Mouse (Mus musculus): ENCODE data around the gene Cipc. TPM values are rescaled to one million over a fixed set of nuclear protein-coding genes. Genes with fewer than 3 reads are reported as not detected.
A peak's percentile ranks its signal among the peaks of the same experiment; 100 is the strongest.

Cipc gene
- polyA plus RNA-seq (2014; fragmentation: Nextera tagmentation; extraction: Ambion mirVana): 30.8 and 33.5 TPM in 2 replicates

GRCm38 (mm10) chr12:86946862-86947574 lies at the start of gene Cipc:
Gene Cipc (plus strand): TSS chr12:86947043.
- under 1% methylated on average over 63 of the region's 64 CpGs for WGBS

DNA sequence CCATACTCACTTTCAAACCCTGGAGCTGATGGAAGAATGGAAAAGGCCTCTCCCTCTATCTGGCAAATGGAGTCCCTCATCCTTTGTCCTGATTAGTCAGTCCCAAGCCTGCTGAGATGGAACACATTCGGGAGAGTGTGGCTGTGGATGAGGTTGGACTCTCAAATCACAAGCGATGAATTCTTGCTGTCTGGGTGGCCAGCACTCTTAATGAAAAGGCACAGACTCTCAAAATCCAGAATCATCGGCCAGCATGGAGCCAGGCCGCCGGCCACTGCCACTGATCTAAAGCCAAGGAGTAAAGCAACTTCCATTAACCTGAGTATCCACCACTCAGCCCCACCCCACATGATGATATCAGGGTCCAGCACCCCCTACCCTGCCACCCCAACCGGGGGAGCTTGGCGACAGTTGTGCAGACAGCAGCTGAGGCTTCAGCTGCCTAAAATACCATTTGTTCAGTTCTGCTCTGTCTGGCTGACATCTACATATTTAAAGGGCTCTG lies 49.0 kb upstream of the Cipc start:
- no peaks in the 10 kb centered on the region for H3K9me3 ChIP-seq (replicated peaks; ENCODE audit: control insufficient read depth, low read length)
- no peak overlapping the region for H3K4me3 ChIP-seq (ENCODE audit: low read depth, low read length)
- no peaks in the 10 kb centered on the region for H3K27me3 ChIP-seq (ENCODE audit: control insufficient read depth, insufficient read depth, low read length)
- ATAC-seq (replicated peaks; ENCODE audit: insufficient number of reproducible peaks, low FRiP score, low TSS enrichment, low read depth) (no peak), DNase-seq (ENCODE audit: low spot score) (no peak)
- no peak overlapping the region; the same call in 1 of the 2 replicates for H3K27ac ChIP-seq (replicated peaks; ENCODE audit: low read depth, low read length)
- peak overlapping the region; percentile 0; the same call in 1 of the 2 replicates for H3K9ac ChIP-seq (replicated peaks; ENCODE audit: low read length)
- no peaks in the 10 kb centered on the region for H3K36me3 ChIP-seq (replicated peaks; ENCODE audit: control insufficient read depth, insufficient read depth, low read depth, low read length)
- H3K4me1 ChIP-seq (ENCODE audit: control insufficient read depth, insufficient read depth, low read length): peaks cover 12% of the 10 kb centered on the region
- WGBS: 60% methylated on average over 7 of the region's 7 CpGs
- H3K4me2 ChIP-seq (ENCODE audit: low read depth, low read length): no peak overlapping the region

More at GRCm38 (mm10) chr12:86946862-86947574, at the start of gene Cipc:
- peak; percentile 99 for ATAC-seq (replicated peaks; ENCODE audit: insufficient number of reproducible peaks, low FRiP score, low TSS enrichment, low read depth)
- Histone ChIP-seq H3K36me3 (replicated peaks; ENCODE audit: control insufficient read depth, insufficient read depth, low read depth, low read length) (no peaks in the 10 kb centered on the region; the same call in 1 of the 2 replicates), H3K9ac (replicated peaks; ENCODE audit: low read length) (peak within 1 kb of the TSS; percentile 97), H3K4me2 (ENCODE audit: low read depth, low read length) (peak within 1 kb of the TSS; percentile 87), H3K9me3 (replicated peaks; ENCODE audit: control insufficient read depth, low read length) (no peaks in the 10 kb centered on the region), H3K4me1 (ENCODE audit: control insufficient read depth, insufficient read depth, low read length) (peaks cover 3% of the 10 kb centered on the region), H3K27ac (replicated peaks; ENCODE audit: low read depth, low read length) (peak within 1 kb of the TSS; percentile 98), H3K4me3 (ENCODE audit: low read depth, low read length) (peak within 1 kb of the TSS; percentile 75), H3K27me3 (ENCODE audit: control insufficient read depth, insufficient read depth, low read length) (no peaks in the 10 kb centered on the region)
- DNase-seq (ENCODE audit: low spot score): peak; percentile 99

DNA sequence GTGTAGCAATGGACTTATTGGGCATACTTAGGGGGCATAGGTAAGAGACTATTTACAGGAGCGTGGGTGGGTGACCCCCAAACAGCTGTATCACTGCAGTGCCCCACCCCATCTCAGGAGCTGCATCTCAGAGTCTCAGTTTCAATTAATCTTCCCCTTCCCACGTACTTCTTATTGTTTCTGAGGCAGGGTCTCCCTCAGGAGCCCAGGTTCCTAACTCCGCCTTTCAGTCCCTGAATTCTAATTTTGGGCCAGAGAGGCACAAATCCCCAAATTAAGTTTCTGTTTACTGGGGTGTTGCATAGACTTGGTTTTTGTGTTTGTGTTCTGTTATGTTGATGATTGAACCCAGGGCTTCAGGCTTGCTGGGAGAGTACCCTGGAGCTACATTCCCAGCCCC lies 48.4 kb upstream of the Cipc start:
- H3K4me2 ChIP-seq (ENCODE audit: low read depth, low read length): no peak overlapping the region
- H3K27me3 ChIP-seq (ENCODE audit: control insufficient read depth, insufficient read depth, low read length): no peaks in the 10 kb centered on the region
- no peak overlapping the region for H3K27ac ChIP-seq (replicated peaks; ENCODE audit: low read depth, low read length)
- H3K9ac ChIP-seq (replicated peaks; ENCODE audit: low read length): no peak overlapping the region
- ATAC-seq (replicated peaks; ENCODE audit: insufficient number of reproducible peaks, low FRiP score, low TSS enrichment, low read depth) (no peak), DNase-seq (ENCODE audit: low spot score) (no peak)
- no peak overlapping the region for H3K4me3 ChIP-seq (ENCODE audit: low read depth, low read length)
- H3K36me3 ChIP-seq (replicated peaks; ENCODE audit: control insufficient read depth, insufficient read depth, low read depth, low read length): no peaks in the 10 kb centered on the region
- 61% methylated on average over 3 of the region's 3 CpGs for WGBS
- H3K4me1 ChIP-seq (ENCODE audit: control insufficient read depth, insufficient read depth, low read length): peaks cover 6% of the 10 kb centered on the region
- no peaks in the 10 kb centered on the region for H3K9me3 ChIP-seq (replicated peaks; ENCODE audit: control insufficient read depth, low read length)

GRCm38 (mm10) chr12:86899461-86900179 lies 47.2 kb upstream of the Cipc start:
- Histone ChIP-seq H3K27me3 (ENCODE audit: control insufficient read depth, insufficient read depth, low read length) (no peaks in the 10 kb centered on the region), H3K4me3 (ENCODE audit: low read depth, low read length) (no peak overlapping the region), H3K36me3 (replicated peaks; ENCODE audit: control insufficient read depth, insufficient read depth, low read depth, low read length) (no peaks in the 10 kb centered on the region), H3K4me1 (ENCODE audit: control insufficient read depth, insufficient read depth, low read length) (peaks cover 6% of the 10 kb centered on the region), H3K9me3 (replicated peaks; ENCODE audit: control insufficient read depth, low read length) (no peaks in the 10 kb centered on the region), H3K4me2 (ENCODE audit: low read depth, low read length) (no peak overlapping the region), H3K27ac (replicated peaks; ENCODE audit: low read depth, low read length) (peak overlapping the region; percentile 7; the same call in 1 of the 2 replicates), H3K9ac (replicated peaks; ENCODE audit: low read length) (0 out of 2 replicates have a peak overlapping the region, but pooled peaks have one; percentile 2)
- peak; percentile 71 for DNase-seq (ENCODE audit: low spot score)
- ATAC-seq (replicated peaks; ENCODE audit: insufficient number of reproducible peaks, low FRiP score, low TSS enrichment, low read depth): no peak
- WGBS: 41% methylated on average over 11 of the region's 11 CpGs

- no peaks in the 10 kb centered on the region for H3K9me3 ChIP-seq (replicated peaks; ENCODE audit: control insufficient read depth, low read length)
- no peak for ATAC-seq (replicated peaks; ENCODE audit: insufficient number of reproducible peaks, low FRiP score, low TSS enrichment, low read depth)
- H3K27me3 ChIP-seq (ENCODE audit: control insufficient read depth, insufficient read depth, low read length): no peaks in the 10 kb centered on the region
- no peaks in the 10 kb centered on the region for H3K36me3 ChIP-seq (replicated peaks; ENCODE audit: control insufficient read depth, insufficient read depth, low read depth, low read length)
- no peak overlapping the region for H3K4me2 ChIP-seq (ENCODE audit: low read depth, low read length)
- H3K9ac ChIP-seq (replicated peaks; ENCODE audit: low read length): no peak overlapping the region
- H3K27ac ChIP-seq (replicated peaks; ENCODE audit: low read depth, low read length): no peak overlapping the region
- H3K4me3 ChIP-seq (ENCODE audit: low read depth, low read length): no peak overlapping the region
- 80% methylated on average over 11 of the region's 11 CpGs for WGBS
- DNase-seq (ENCODE audit: low spot score): no peak
- peaks cover 3% of the 10 kb centered on the region for H3K4me1 ChIP-seq (ENCODE audit: control insufficient read depth, insufficient read depth, low read length)
Measured at GRCm38 (mm10) chr12:86903828-86904806, 42.7 kb upstream of the Cipc start.

- DNase-seq (ENCODE audit: low spot score) (peak; percentile 74), ATAC-seq (replicated peaks; ENCODE audit: insufficient number of reproducible peaks, low FRiP score, low TSS enrichment, low read depth) (0 out of 2 replicates have a peak, but pooled peaks have one; percentile 51)
- Histone ChIP-seq H3K9ac (replicated peaks; ENCODE audit: low read length) (no peak overlapping the region), H3K36me3 (replicated peaks; ENCODE audit: control insufficient read depth, insufficient read depth, low read depth, low read length) (no peaks in the 10 kb centered on the region), H3K9me3 (replicated peaks; ENCODE audit: control insufficient read depth, low read length) (no peaks in the 10 kb centered on the region), H3K4me1 (ENCODE audit: control insufficient read depth, insufficient read depth, low read length) (peaks cover 3% of the 10 kb centered on the region; the same call in 1 of the 2 replicates), H3K27ac (replicated peaks; ENCODE audit: low read depth, low read length) (no peak overlapping the region), H3K4me3 (ENCODE audit: low read depth, low read length) (no peak overlapping the region), H3K27me3 (ENCODE audit: control insufficient read depth, insufficient read depth, low read length) (no peaks in the 10 kb centered on the region), H3K4me2 (ENCODE audit: low read depth, low read length) (no peak overlapping the region)
- 11% methylated on average over 4 of the region's 4 CpGs for WGBS
Measured at GRCm38 (mm10) chr12:86905203-86905602, 41.6 kb upstream of the Cipc start.

DNA sequence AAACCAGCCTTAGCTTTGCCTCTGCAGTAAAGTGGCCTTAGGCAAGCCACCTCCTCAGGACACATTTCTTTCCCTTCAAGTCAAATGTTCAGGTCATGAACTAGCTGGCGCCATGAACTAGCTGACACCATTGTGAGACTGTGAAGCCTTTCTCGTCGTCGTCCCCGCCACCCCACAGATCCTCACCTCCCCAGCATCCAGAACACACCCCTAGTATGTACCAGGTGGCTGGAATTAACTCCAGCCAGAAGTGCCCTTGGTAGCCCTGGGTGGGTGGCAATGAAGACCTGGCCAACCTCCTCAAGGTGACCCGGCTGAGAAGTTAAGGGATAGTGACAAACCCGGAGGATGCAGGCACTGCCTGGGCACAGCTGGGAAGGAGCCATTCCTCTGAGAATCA lies 41.0 kb upstream of the Cipc start:
- no peak for DNase-seq (ENCODE audit: low spot score)
- H3K4me2 ChIP-seq (ENCODE audit: low read depth, low read length): no peak overlapping the region
- no peaks in the 10 kb centered on the region for H3K27me3 ChIP-seq (ENCODE audit: control insufficient read depth, insufficient read depth, low read length)
- no peaks in the 10 kb centered on the region for H3K9me3 ChIP-seq (replicated peaks; ENCODE audit: control insufficient read depth, low read length)
- H3K4me3 ChIP-seq (ENCODE audit: low read depth, low read length): no peak overlapping the region
- no peaks in the 10 kb centered on the region; the same call in 1 of the 2 replicates for H3K4me1 ChIP-seq (ENCODE audit: control insufficient read depth, insufficient read depth, low read length)
- ATAC-seq (replicated peaks; ENCODE audit: insufficient number of reproducible peaks, low FRiP score, low TSS enrichment, low read depth): peak; percentile 4; the same call in 1 of the 2 replicates
- no peaks in the 10 kb centered on the region for H3K36me3 ChIP-seq (replicated peaks; ENCODE audit: control insufficient read depth, insufficient read depth, low read depth, low read length)
- no peak overlapping the region for H3K27ac ChIP-seq (replicated peaks; ENCODE audit: low read depth, low read length)
- 73% methylated on average over 7 of the region's 7 CpGs for WGBS
- H3K9ac ChIP-seq (replicated peaks; ENCODE audit: low read length): 0 out of 2 replicates have a peak overlapping the region, but pooled peaks have one; percentile 22

Measured in embryonic facial prominence, embryonic 11.5 days (tissue).